Comparison of ENCODE assay signal across 14 mouse cellular contexts in the genomic region with DNA sequence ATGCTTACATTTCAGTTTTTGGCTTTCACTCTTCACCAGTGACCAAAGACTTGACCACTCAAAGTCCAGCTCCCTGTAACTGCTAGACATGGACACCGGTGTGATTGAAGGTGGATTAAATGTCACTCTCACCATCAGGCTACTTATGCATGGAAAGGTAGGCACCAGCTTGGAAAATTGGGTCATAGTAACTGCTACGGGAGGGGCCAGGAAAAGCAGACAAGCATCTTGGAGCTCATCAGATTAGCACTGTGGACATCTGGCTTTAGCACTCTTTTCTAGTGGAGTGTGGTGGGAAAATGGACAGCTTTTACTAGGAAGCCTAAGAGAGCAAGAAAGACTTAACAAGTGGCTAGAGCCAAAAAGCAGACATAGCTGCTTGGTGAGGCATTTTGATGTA. TPM values are rescaled to one million over a fixed set of nuclear protein-coding genes. Genes with fewer than 3 reads are reported as not detected.
DNase-seq lines count a peak whose midpoint lies in the region; ATAC-seq lines count a peak whose summit lies in the region.
"Had no signal": no experiment of that assay in that cellular context is flagged by ENCODE, and none has a peak within 500 bp of the region (broad histone marks: within the 10 kb centered on the region; RNA-seq: fewer than 3 reads in every experiment).

No protein-coding gene starts in this region.

- H3K4me3 ChIP-seq in hindbrain, embryonic 10.5 days, result 0 out of 2 replicates have a peak overlapping the region, but pooled peaks have one; percentile 95
- no peak overlapping the region for H3K4me3 ChIP-seq in hindbrain, embryonic 14.5 days (replicated peaks; ENCODE audit: low read length)
- no peak overlapping the region for H3K4me3 ChIP-seq in neural tube, embryonic 12.5 days
- no peak overlapping the region for H3K4me3 ChIP-seq in neural tube, embryonic 15.5 days (replicated peaks)
- H3K4me3 ChIP-seq: megakaryocyte, embryonic 14.5 days had no signal

- peaks cover 65% of the 10 kb centered on the region for H3K36me3 ChIP-seq in hindbrain, embryonic 10.5 days
- H3K36me3 ChIP-seq in hindbrain, embryonic 14.5 days (replicated peaks; ENCODE audit: control insufficient read depth, insufficient read depth), result peaks cover 49% of the 10 kb centered on the region
- peaks cover 41% of the 10 kb centered on the region for H3K36me3 ChIP-seq in neural tube, embryonic 12.5 days
- peaks cover 39% of the 10 kb centered on the region for H3K36me3 ChIP-seq in neural tube, embryonic 15.5 days

- DNase-seq in cerebellum, adult 9-10 months, result peak; percentile 52
- no peak for DNase-seq in hindbrain, embryonic 10.5 days (ENCODE audit: low spot score)
- no peak for DNase-seq in hindbrain, embryonic 14.5 days (ENCODE audit: low spot score)
- DNase-seq in retina, embryonic 14.5 days (ENCODE audit: low spot score), result peak; percentile 47
- DNase-seq: adrenal gland, postnatal 10 days; cerebellum, adult 11-12 months; spleen, adult 18-20 months; thymus, adult 2 months had no signal

- H3K4me1 ChIP-seq in hindbrain, embryonic 10.5 days (replicated peaks), result peaks cover 19% of the 10 kb centered on the region
- peaks cover 16% of the 10 kb centered on the region for H3K4me1 ChIP-seq in hindbrain, embryonic 14.5 days (replicated peaks; ENCODE audit: control insufficient read depth, insufficient read depth, low read length)
- peaks cover 8% of the 10 kb centered on the region; the same call in 1 of the 2 replicates for H3K4me1 ChIP-seq in neural tube, embryonic 12.5 days
- peaks cover 17% of the 10 kb centered on the region for H3K4me1 ChIP-seq in neural tube, embryonic 15.5 days

- no peaks in the 10 kb centered on the region for H3K27me3 ChIP-seq in hindbrain, embryonic 10.5 days (ENCODE audit: insufficient read depth, poor library complexity, severe bottlenecking)
- H3K27me3 ChIP-seq in hindbrain, embryonic 14.5 days (ENCODE audit: control insufficient read depth, insufficient read depth, low read length), result no peaks in the 10 kb centered on the region
- no peaks in the 10 kb centered on the region for H3K27me3 ChIP-seq in neural tube, embryonic 12.5 days (replicated peaks)
- H3K27me3 ChIP-seq in neural tube, embryonic 15.5 days (replicated peaks), result no peaks in the 10 kb centered on the region
- H3K27me3 ChIP-seq: megakaryocyte, embryonic 14.5 days had no signal

- H3K27ac ChIP-seq in hindbrain, embryonic 10.5 days, result no peak overlapping the region
- no peak overlapping the region for H3K27ac ChIP-seq in hindbrain, embryonic 14.5 days
- no peak overlapping the region for H3K27ac ChIP-seq in neural tube, embryonic 12.5 days
- H3K27ac ChIP-seq in neural tube, embryonic 15.5 days (replicated peaks), result no peak overlapping the region
- H3K27ac ChIP-seq: liver, embryonic 14.5 days had no signal

- no peak for ATAC-seq in cerebellum, adult (ENCODE audit: insufficient number of reproducible peaks, low FRiP score, low TSS enrichment)
- no peak for ATAC-seq in hindbrain, embryonic 14.5 days (ENCODE audit: low FRiP score)
- no peak for ATAC-seq in neural tube, embryonic 12.5 days (ENCODE audit: low FRiP score, low read depth)
- no peak for ATAC-seq in neural tube, embryonic 15.5 days (ENCODE audit: low FRiP score)
- ATAC-seq in inflammation-experienced regulatory T-cells, adult 6 months, result no peak

- no peak overlapping the region for H3K9ac ChIP-seq in hindbrain, embryonic 14.5 days
- H3K9ac ChIP-seq in neural tube, embryonic 12.5 days, result no peak overlapping the region
- H3K9ac ChIP-seq in neural tube, embryonic 15.5 days (replicated peaks), result no peak overlapping the region
- H3K9ac ChIP-seq: liver, embryonic 14.5 days had no signal

- H3K9me3 ChIP-seq in hindbrain, embryonic 10.5 days, result no peaks in the 10 kb centered on the region; the same call in 1 of the 2 replicates
- no peaks in the 10 kb centered on the region for H3K9me3 ChIP-seq in hindbrain, embryonic 14.5 days (ENCODE audit: control insufficient read depth, low read length)
- H3K9me3 ChIP-seq in neural tube, embryonic 12.5 days, result no peaks in the 10 kb centered on the region
- no peaks in the 10 kb centered on the region for H3K9me3 ChIP-seq in neural tube, embryonic 15.5 days (replicated peaks)
- H3K9me3 ChIP-seq: megakaryocyte, embryonic 14.5 days had no signal

- H3K4me2 ChIP-seq in hindbrain, embryonic 14.5 days (replicated peaks), result no peak overlapping the region
- H3K4me2 ChIP-seq in neural tube, embryonic 12.5 days (replicated peaks), result 0 out of 2 replicates have a peak overlapping the region, but pooled peaks have one; percentile 73
- no peak overlapping the region for H3K4me2 ChIP-seq in neural tube, embryonic 15.5 days

- WGBS in hindbrain, embryonic 10.5 days, result 82% methylated on average over 2 of the region's 2 CpGs
- 75% methylated on average over 2 of the region's 2 CpGs for WGBS in hindbrain, embryonic 14.5 days
- 83% methylated on average over 2 of the region's 2 CpGs for WGBS in neural tube, embryonic 12.5 days
- WGBS in neural tube, embryonic 15.5 days, result 81% methylated on average over 2 of the region's 2 CpGs

RNA-seq across cellular contexts. Expression of gene Pcbp2, which starts 2.9 kb away (rescaled TPM):
- polyA plus RNA-seq in hindbrain, embryonic 10.5 days (2016; fragmentation: Nextera tagmentation; extraction: Ambion mirVana), result 166 and 207 TPM in 2 replicates
- polyA plus RNA-seq in hindbrain, embryonic 14.5 days (2014; fragmentation: Nextera tagmentation; extraction: Ambion mirVana), result 158 and 166 TPM in 2 replicates
- polyA plus RNA-seq in neural tube, embryonic 12.5 days (2016; fragmentation: Nextera tagmentation; extraction: Ambion mirVana), result 144 and 152 TPM in 2 replicates
- 117 and 143 TPM in 2 replicates for polyA plus RNA-seq in neural tube, embryonic 15.5 days (2015; fragmentation: Nextera tagmentation; extraction: Ambion mirVana)
- 100 to 1,000 TPM; 156 to 225 (median 201) TPM for polyA plus RNA-seq in inflammation-experienced regulatory T-cells, adult 6 months (2017; shearing (Covaris generic))

RNA-seq across cellular contexts. Expression of gene Prr13, which starts 14.4 kb away (rescaled TPM):
- 84.3 and 98.2 TPM in 2 replicates for polyA plus RNA-seq in hindbrain, embryonic 10.5 days (2016; fragmentation: Nextera tagmentation; extraction: Ambion mirVana)
- polyA plus RNA-seq in hindbrain, embryonic 14.5 days (2014; fragmentation: Nextera tagmentation; extraction: Ambion mirVana), result 98.3 and 105 TPM in 2 replicates
- polyA plus RNA-seq in neural tube, embryonic 12.5 days (2016; fragmentation: Nextera tagmentation; extraction: Ambion mirVana), result 80.5 and 80.6 TPM in 2 replicates
- polyA plus RNA-seq in neural tube, embryonic 15.5 days (2015; fragmentation: Nextera tagmentation; extraction: Ambion mirVana), result 80.9 and 87.7 TPM in 2 replicates
- polyA plus RNA-seq in inflammation-experienced regulatory T-cells, adult 6 months (2017; shearing (Covaris generic)), result 1,000 to 10,000 TPM; 1,063 to 1,565 (median 1,138) TPM

RNA-seq across cellular contexts. Expression of gene Amhr2, which starts 28.1 kb away (rescaled TPM):
- polyA plus RNA-seq in hindbrain, embryonic 10.5 days (2016; fragmentation: Nextera tagmentation; extraction: Ambion mirVana), result 0.17 and 0.18 TPM in 2 replicates
- 0.13 and 0.39 TPM in 2 replicates for polyA plus RNA-seq in hindbrain, embryonic 14.5 days (2014; fragmentation: Nextera tagmentation; extraction: Ambion mirVana)
- 0.23 TPM in 2 replicates for polyA plus RNA-seq in neural tube, embryonic 12.5 days (2016; fragmentation: Nextera tagmentation; extraction: Ambion mirVana)
- 0.83 and 1.1 TPM in 2 replicates for polyA plus RNA-seq in neural tube, embryonic 15.5 days (2015; fragmentation: Nextera tagmentation; extraction: Ambion mirVana)
- polyA plus RNA-seq in inflammation-experienced regulatory T-cells, adult 6 months (2017; shearing (Covaris generic)), result not detected

RNA-seq across cellular contexts. Expression of gene Gm10337, which starts 30.3 kb away (rescaled TPM):
- 3.9 and 11.3 TPM in 2 replicates for polyA plus RNA-seq in hindbrain, embryonic 10.5 days (2016; fragmentation: Nextera tagmentation; extraction: Ambion mirVana)
- 9.6 and 17.2 TPM in 2 replicates for polyA plus RNA-seq in hindbrain, embryonic 14.5 days (2014; fragmentation: Nextera tagmentation; extraction: Ambion mirVana)
- not detected in 2 replicates for polyA plus RNA-seq in neural tube, embryonic 12.5 days (2016; fragmentation: Nextera tagmentation; extraction: Ambion mirVana)
- 6.2 and 6.4 TPM in 2 replicates for polyA plus RNA-seq in neural tube, embryonic 15.5 days (2015; fragmentation: Nextera tagmentation; extraction: Ambion mirVana)
- not detected for polyA plus RNA-seq in inflammation-experienced regulatory T-cells, adult 6 months (2017; shearing (Covaris generic))
- polyA plus RNA-seq: liver, embryonic 14.5 days; thymus, adult 2 months had no signal

RNA-seq across cellular contexts. Expression of gene Map3k12, which starts 43.6 kb away (rescaled TPM):
- polyA plus RNA-seq in hindbrain, embryonic 10.5 days (2016; fragmentation: Nextera tagmentation; extraction: Ambion mirVana), result 27.1 and 35.2 TPM in 2 replicates
- polyA plus RNA-seq in hindbrain, embryonic 14.5 days (2014; fragmentation: Nextera tagmentation; extraction: Ambion mirVana), result 43.9 and 47.5 TPM in 2 replicates
- polyA plus RNA-seq in neural tube, embryonic 12.5 days (2016; fragmentation: Nextera tagmentation; extraction: Ambion mirVana), result 48.8 and 51.9 TPM in 2 replicates
- 49.1 and 57.4 TPM in 2 replicates for polyA plus RNA-seq in neural tube, embryonic 15.5 days (2015; fragmentation: Nextera tagmentation; extraction: Ambion mirVana)
- 1 to 10 TPM; 6.6 to 10.0 (median 7.5) TPM for polyA plus RNA-seq in inflammation-experienced regulatory T-cells, adult 6 months (2017; shearing (Covaris generic))

Comparison
In these comparisons a context has a peak if more than half of its experiments do, and no peak if none do; other contexts are left out.
1. DNase-seq: peak in cerebellum, adult 9-10 months (single experiment) and retina, embryonic 14.5 days (single experiment); none in hindbrain, embryonic 10.5 days (single experiment) and hindbrain, embryonic 14.5 days (single experiment).
2. RNA of gene Prr13, which starts 14.4 kb away (polyA plus RNA-seq): 1,063 to 1,565 TPM in inflammation-experienced regulatory T-cells, adult 6 months; 98.3 to 105 TPM in hindbrain, embryonic 14.5 days, 84.3 to 98.2 TPM in hindbrain, embryonic 10.5 days, 80.9 to 87.7 TPM in neural tube, embryonic 15.5 days and 80.5 to 80.6 TPM in neural tube, embryonic 12.5 days; every median in the first group is over 10 times any median in the second.